Mouse (Mus musculus) heart, adult 2 months (tissue): ENCODE measurements around the gene Atpif1.

ENCODE experiments used
- CTCF ChIP-seq: fragments of 200-600 bp; IDR thresholded peaks from 2 replicates; pipeline ENCODE4 v1.8.1; 2022; ENCODE audit warnings: antibody characterized with exemption, mild to moderate bottlenecking, moderate library complexity
- POLR2A ChIP-seq: fragments of 200-500 bp; IDR thresholded peaks from 2 replicates; pipeline ENCODE4 v1.6.1; 2011; ENCODE audit warnings: mild to moderate bottlenecking, low read depth, low read length, control low read depth; ENCODE audit not compliant: insufficient read depth

DNA sequence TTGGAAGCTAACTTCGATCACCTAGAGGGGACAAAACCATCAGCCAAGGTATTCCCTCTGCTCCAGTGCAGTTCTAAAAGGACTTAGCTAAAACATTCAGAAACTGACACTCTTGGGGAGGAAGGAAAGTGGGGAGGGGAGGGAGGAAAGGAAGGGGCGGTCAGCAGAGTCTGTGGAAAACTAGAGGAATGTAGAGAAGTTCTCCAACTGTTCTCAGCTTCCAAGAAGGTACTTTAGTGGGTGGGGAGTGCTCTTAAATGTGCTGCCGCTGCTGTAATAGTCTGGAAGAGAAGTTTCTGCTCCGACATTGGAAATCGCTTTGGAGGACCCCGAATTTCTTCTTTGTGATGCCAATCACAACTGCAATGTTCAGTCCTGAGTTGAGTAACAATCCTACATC, 44.5 kb downstream of the Atpif1 start:
- TF ChIP-seq CTCF = no peak
- TF ChIP-seq POLR2A = no peak
